Mouse (Mus musculus) gastrocnemius, adult 8-10 months (tissue): ENCODE data around the gene Theg. TPM values are rescaled to one million over a fixed set of nuclear protein-coding genes. Genes with fewer than 3 reads are reported as not detected.

ENCODE experiments used
- DNase-seq, 2 experiments: peaks; one replicate each; pipeline ENCODE4 v3.0.0; 2022; ENCODE audit warnings: low spot score in 2 of 2
- microRNA-seq: library from miRNA; unstranded; fragments of <30 nt; microRNA quantifications from one replicate; pipeline ENCODE4 v1.2.0, GENCODE M21; 2022
- total RNA-seq, 4 experiments: library from RNA; stranded (reverse); gene quantifications; 2 replicates each; pipeline ENCODE4 v1.2.4; 2022

Theg gene
- total RNA-seq, 4 experiments from 2014 or later, result not detected

- DNase-seq, result no peak
Measured at GRCm38 (mm10) chr10:79537781-79538180, 49.4 kb downstream of the Theg start.

- DNase-seq, result no peak
Measured at GRCm38 (mm10) chr10:79537271-79537670, 49.9 kb downstream of the Theg start.

- DNase-seq, result no peak
Measured at GRCm38 (mm10) chr10:79536461-79537080, 50.6 kb downstream of the Theg start.

GRCm38 (mm10) chr10:79535431-79535830, 51.7 kb downstream of the Theg start:
- no peak for DNase-seq

- DNase-seq, result no peak
Measured at GRCm38 (mm10) chr10:79534426-79534825, 52.7 kb downstream of the Theg start.

GRCm38 (mm10) chr10:79533126-79533911, 53.8 kb downstream of the Theg start, which contains the start of gene Plpp2:
Plpp2 (minus strand) TSS chr10:79533796.
- DNase-seq, result peak in 1 of 2 experiments; percentile 38

- no peak for DNase-seq
Measured at GRCm38 (mm10) chr10:79532678-79533077, 54.5 kb downstream of the Theg start.

- DNase-seq, result no peak
Measured at GRCm38 (mm10) chr10:79531593-79531992, 55.5 kb downstream of the Theg start.

GRCm38 (mm10) chr10:79530721-79531120, 56.4 kb downstream of the Theg start:
- DNase-seq, result peak in 1 of 2 experiments; percentile 1

- DNase-seq, result no peak
Measured at GRCm38 (mm10) chr10:79530241-79530640, 56.9 kb downstream of the Theg start.

- DNase-seq, result no peak
Measured at GRCm38 (mm10) chr10:79528081-79528480, 59.0 kb downstream of the Theg start.

GRCm38 (mm10) chr10:79527453-79527845, 59.7 kb downstream of the Theg start:
- DNase-seq, result peak in 1 of 2 experiments; percentile 1

- no peak for DNase-seq
Measured at GRCm38 (mm10) chr10:79526661-79527452, 60.3 kb downstream of the Theg start.

Small RNAs within 50 kb of the gene (microRNA-seq; reads per million reads assigned to microRNA genes)
- not detected for gene Mir6909

Other genes starting within 250 kb of the Theg start
- not detected for gene Vmn2r82, start 230.8 kb downstream of the Theg start, total RNA-seq
- gene Vmn2r83, start 118.6 kb downstream of the Theg start, total RNA-seq, result not detected
- gene Plpp2, start 53.5 kb downstream of the Theg start, total RNA-seq, result 1 to 10 TPM in 1 of 4 experiments, under 1 TPM in 3; 0.29 to 1.3 (median 0.50) TPM
- gene Mier2, start 32.1 kb downstream of the Theg start, total RNA-seq, result 10 to 100 TPM; 20.1 to 23.4 (median 21.2) TPM
- 1 to 10 TPM in 1 of 4 experiments, under 1 TPM in 3; 0.22 to 1.1 (median 0.68) TPM for gene C2cd4c, start 26.7 kb upstream of the Theg start, total RNA-seq
- 10 to 100 TPM in 2 of 4 experiments, 1 to 10 TPM in 2; 5.4 to 13.0 (median 8.7) TPM for gene Shc2, start 50.6 kb upstream of the Theg start, total RNA-seq
- gene Odf3l2, start 58.4 kb upstream of the Theg start, total RNA-seq, result 100 to 1,000 TPM in 1 of 4 experiments, 10 to 100 TPM in 3; 32.0 to 113 (median 56.6) TPM
- gene Madcam1, start 77.2 kb upstream of the Theg start, total RNA-seq, result not detected
- 10 to 100 TPM; 17.6 to 21.1 (median 20.1) TPM for gene Tpgs1, start 82.0 kb upstream of the Theg start, total RNA-seq
- 100 to 1,000 TPM; 381 to 451 (median 390) TPM for gene Cdc34, start 94.9 kb upstream of the Theg start, total RNA-seq
- gene Gzmm, start 101.7 kb upstream of the Theg start, total RNA-seq, result 10 to 100 TPM in 3 of 4 experiments, 1 to 10 TPM in 1; 9.9 to 15.9 (median 10.2) TPM
- gene Bsg, start 117.2 kb upstream of the Theg start, total RNA-seq, result 100 to 1,000 TPM; 524 to 920 (median 651) TPM
- gene Hcn2, start 129.3 kb upstream of the Theg start, total RNA-seq, result under 1 TPM; 0.39 to 0.86 (median 0.73) TPM
- 10 to 100 TPM; 34.1 to 47.2 (median 38.3) TPM for gene Polrmt, start 159.2 kb upstream of the Theg start, total RNA-seq
- not detected for gene Fgf22, start 167.7 kb upstream of the Theg start, total RNA-seq
- 10 to 100 TPM; 51.9 to 80.5 (median 53.3) TPM for gene Rnf126, start 179.6 kb upstream of the Theg start, total RNA-seq
- 1 to 10 TPM in 2 of 4 experiments, under 1 TPM in 2; 0.73 to 1.2 (median 1.1) TPM for gene Fstl3, start 189.9 kb upstream of the Theg start, total RNA-seq
- not detected for gene Prss57, start 203.6 kb upstream of the Theg start, total RNA-seq
- gene Palm, start 206.2 kb upstream of the Theg start, total RNA-seq, result 10 to 100 TPM in 3 of 4 experiments, 1 to 10 TPM in 1; 6.8 to 12.3 (median 11.2) TPM
- not detected for gene Misp, start 233.7 kb upstream of the Theg start, total RNA-seq